Mouse (Mus musculus): Measurements from ENCODE around the gene Shisal2a.

Shisal2a gene

GRCm38 (mm10) chr4:108335413-108335812, 47.7 kb downstream of the Shisal2a start:
- no peak for DNase-seq

GRCm38 (mm10) chr4:108332041-108332440, 51.1 kb downstream of the Shisal2a start:
- DNase-seq: peak; percentile 38 to 48

DNA sequence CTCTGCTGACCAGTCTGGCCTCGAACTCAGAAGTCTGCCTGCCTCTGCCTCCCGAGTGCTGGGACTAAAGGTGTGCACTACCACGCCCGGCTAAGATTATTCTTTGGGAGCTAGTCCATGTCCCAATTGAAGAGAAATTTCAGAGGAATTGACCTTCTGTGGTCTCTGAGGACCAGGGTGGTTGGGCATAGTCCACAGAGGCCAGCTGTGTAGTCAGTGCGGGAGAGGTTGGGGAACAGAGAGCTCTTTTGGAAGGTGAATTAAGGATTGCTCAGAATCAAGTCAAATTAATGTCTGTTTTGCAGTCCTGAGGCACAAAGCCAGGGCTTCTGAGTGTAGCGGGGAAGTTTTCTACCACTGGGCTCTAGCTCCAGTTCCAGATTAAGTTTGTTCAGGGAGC, 53.3 kb downstream of the Shisal2a start:
- DNase-seq: no peak

DNA sequence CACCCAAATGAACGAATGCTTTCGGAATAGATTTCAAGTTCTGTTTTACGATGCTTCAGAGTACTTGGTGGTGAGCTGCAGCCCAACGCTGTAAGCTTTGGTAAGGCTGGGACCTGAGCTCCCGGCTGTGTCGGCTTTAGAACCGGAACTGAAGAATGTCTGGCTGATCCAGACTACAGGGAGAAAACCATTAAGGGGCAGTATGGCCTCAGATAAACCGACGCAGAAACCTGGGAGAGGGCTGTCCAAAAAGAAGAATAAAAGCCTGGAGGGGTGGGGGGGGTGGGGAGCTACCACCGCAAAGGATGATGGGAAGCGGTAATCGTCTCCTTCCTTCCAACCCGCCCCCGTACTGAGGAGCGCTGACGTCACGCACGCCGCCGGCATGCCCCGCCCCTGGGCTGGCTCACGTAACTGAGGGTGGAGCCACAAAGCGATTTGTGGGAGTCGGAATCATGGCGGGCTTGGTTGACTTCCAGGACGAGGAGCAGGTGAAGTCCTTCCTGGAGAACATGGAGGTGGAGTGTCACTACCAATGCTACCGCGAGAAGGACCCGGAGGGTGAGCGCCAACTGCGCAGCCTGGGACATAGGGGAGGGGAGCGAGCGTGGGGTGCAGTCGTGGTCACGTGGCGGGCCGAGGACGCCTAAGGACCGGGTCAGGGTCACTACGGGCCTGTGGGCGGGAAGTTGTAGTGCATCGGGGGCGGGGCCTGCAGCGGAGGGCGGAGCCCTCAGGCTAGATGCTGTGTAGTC, 55.2 kb downstream of the Shisal2a start, which contains the start of gene Coa7:
Gene Coa7, plus strand, starts transcription at position 411 of the 755 bp plus-strand sequence.
- DNase-seq: peak; percentile 96 to 98

GRCm38 (mm10) chr4:108327071-108327579, 56.0 kb downstream of the Shisal2a start:
- peak; percentile 29 to 70 for DNase-seq

DNA sequence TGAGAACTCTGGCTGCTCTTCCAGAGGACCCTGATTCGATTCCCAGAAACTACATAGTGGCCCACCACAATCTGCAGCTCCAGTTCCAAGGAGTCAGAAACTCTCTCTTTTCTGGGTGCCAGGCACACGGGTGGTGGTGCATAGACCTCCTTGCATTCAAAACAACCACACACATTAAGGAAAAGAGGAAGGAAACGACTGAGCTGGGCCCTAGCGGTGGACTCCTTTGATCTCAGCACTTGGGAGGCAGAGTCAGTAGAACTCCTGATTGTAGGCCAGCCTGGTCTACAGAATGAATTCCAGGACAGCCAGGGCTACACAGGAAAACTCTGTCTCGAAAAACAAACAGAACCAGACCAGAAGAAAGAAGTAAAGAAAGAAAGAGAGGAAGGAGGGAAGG, 59.6 kb downstream of the Shisal2a start:
- no peak for DNase-seq

- peak; percentile 44 to 57 for DNase-seq
Observed at GRCm38 (mm10) chr4:108320627-108321380, 62.3 kb downstream of the Shisal2a start.

- DNase-seq: no peak
Observed at GRCm38 (mm10) chr4:108319747-108320146, 63.4 kb downstream of the Shisal2a start.

GRCm38 (mm10) chr4:108318649-108319615, 64.2 kb downstream of the Shisal2a start:
- DNase-seq: no peak
